Mouse (Mus musculus) left cerebral cortex, postnatal 36 days (tissue): ENCODE results near the gene 1700069L16Rik. TPM values are rescaled to one million over a fixed set of nuclear protein-coding genes. Genes with fewer than 3 reads are reported as not detected.

Experiments
- DNase-seq, 2 experiments: peaks; one replicate each; pipeline ENCODE4 v3.0.0; 2021 to 2022; ENCODE audit warnings: low spot score in 2 of 2, mixed read lengths in 1 of 2
- intact Hi-C: fragments of 180-260 bp; cut with DNase I; formaldehyde crosslinking; loops from one replicate; pipeline ENCODE4 v1.15.1; 2025
- total RNA-seq, 2 experiments: library from RNA; stranded (reverse); gene quantifications; 2 replicates each; pipeline ENCODE4 v1.2.3; 2021

Gene 1700069L16Rik
- total RNA-seq, 2 experiments from 2014 or later = not detected

DNA sequence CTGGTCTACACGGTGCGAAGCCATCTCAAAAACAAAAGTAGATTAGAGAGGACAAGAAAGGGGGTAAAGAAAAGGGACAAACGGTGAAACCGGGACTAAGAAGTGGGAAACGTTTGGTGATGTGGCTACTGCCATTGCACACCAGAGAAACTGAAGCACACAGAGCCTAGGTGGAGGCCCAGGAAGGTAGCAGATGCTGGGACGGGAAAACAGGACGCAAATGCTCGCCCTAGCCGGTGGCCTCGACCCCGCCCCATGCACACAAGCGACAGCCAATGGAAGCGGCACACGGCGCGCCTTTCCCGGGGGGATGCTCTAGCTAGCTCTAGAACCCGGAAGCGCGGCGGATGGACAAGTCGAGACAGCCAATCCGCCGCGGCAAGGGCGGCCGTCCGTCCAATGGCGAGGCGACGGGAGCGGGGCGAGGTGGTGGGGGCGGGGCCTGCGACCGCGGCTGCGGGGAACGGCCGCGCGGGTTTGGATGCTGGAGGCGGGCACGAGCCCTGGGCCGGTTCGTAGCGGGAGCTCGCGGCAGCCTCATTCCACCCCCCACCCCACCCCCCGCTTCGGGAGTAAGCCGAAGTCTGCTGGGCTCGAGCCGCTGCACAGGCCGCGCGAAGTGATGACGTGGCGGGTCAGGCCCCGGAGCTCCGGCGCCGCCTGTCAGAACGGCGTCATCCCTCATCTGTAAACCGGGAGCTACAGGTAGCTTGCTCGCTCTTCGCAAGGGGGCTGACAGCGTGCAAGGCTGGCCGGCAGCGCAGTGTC is 11.0 kb upstream of the 1700069L16Rik start, which contains the start of gene Ficd:
TSS of gene Ficd (plus strand) at position 459 of the 768 bp plus-strand sequence.
- peak; percentile 90 for DNase-seq
- intact Hi-C loops = loop anchor here (5.0 kb wide), 1 partner anchor 37 kb away; the partner anchor contains the start of genes Iscu and Sart3

DNA sequence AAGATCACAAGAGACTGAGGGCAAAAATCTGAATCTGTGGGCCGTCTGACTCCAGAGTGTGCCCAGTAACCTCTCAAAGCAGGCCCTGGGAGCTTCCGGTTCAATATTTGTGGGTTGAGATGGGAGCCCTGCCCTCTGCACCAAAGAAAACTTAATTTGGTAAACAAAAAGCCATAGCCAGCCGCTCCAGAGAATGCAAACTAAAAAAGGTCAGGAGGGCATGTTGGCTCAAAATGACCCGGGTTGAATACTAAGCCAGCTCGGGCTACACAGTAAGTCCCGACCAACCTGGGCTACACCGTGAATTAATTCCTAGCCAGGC is 10.4 kb upstream of the 1700069L16Rik start:
- intact Hi-C loops = loop anchor here (5.0 kb wide), 1 partner anchor 37 kb away; the partner anchor contains the start of genes Iscu and Sart3
- no peak for DNase-seq

DNA sequence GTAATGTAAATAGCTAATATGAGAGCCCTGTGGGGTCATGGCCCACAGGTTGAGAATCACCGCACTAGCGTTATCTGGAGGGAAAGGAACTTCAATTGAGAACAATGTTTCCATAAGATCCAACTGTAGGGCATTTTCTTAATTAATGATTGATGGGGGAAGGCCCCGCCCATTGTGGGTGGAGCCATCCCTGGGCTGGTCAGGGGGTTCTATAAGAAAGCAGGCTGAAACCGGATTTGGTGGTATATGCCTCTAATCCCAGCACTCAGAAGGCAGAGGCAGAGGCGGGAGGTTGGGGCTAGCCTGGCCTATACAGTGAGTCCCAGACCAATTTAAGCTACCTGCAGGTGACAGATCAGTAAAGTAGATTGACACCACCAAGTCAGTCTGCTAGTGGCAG is 9.8 kb upstream of the 1700069L16Rik start:
- intact Hi-C loops = no loop called here
- no peak for DNase-seq

DNA sequence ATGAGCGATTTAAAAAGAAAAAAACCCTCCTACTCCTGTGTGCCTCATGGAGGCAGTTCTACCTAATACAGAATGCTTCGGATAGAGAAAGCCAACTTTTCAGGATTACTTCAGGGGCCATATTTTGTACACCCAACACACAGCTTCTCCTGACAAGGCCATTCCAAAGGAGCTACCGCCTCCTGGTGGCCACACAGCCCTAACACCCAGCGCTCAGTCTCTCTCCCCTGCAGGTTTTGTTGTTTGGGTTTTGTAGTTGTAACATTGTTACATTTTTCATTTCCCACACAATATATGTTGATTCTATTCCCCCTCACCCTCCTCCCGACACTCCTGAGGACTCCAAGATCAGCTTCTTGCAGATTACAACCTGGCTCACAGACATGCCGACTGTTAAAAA is 7.6 kb upstream of the 1700069L16Rik start:
- intact Hi-C loops = loop anchor here (2.0 kb wide), 1 partner anchor 365 kb away; no protein-coding TSS in a partner anchor
- DNase-seq = peak; percentile 41 to 42

DNA sequence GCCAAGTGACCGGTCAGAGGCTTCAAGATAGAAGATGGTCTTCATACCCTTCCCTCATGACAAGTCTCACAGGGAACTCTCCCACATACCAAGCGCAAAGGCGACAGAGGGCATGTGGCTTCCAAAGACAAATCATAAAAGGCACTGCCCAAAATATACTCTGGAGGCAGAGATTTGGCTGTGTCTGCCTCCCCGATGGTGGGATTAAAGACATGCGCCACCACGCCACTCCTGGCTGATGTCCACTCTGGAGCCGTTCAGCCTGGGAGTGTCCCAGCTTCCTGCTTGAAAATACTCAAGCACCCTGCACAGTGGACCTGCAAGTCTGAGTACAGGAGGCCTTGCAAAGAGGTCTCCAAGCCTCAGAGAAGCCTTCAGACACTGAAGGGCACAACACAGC is 6.6 kb upstream of the 1700069L16Rik start:
- no peak for DNase-seq
- intact Hi-C loops = no loop called here

DNA sequence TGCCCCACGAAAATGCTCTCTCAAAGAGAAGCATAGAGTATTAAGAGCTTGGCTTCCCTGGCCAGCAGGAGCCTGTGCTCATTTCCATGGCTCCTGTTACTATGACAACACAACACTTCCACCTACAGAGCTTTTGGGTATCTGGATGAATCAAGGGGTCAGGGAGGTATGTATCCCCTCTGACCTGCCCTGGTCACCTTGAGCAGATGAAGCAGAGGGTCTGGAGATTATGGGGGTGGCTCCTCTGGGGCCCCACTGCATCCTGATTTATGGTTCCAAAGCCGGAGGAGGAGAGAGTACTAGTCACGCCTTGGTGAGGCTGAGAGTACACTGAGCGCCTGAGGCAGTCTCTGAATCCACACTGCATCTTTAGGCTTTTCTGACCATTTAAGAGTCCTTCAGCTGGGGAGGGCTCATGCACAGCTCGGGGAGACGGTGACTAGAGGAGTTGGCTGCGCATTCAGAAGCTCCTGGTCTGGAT is 6.1 kb upstream of the 1700069L16Rik start:
- DNase-seq = peak; percentile 36 to 39
- intact Hi-C loops = no loop called here

DNA sequence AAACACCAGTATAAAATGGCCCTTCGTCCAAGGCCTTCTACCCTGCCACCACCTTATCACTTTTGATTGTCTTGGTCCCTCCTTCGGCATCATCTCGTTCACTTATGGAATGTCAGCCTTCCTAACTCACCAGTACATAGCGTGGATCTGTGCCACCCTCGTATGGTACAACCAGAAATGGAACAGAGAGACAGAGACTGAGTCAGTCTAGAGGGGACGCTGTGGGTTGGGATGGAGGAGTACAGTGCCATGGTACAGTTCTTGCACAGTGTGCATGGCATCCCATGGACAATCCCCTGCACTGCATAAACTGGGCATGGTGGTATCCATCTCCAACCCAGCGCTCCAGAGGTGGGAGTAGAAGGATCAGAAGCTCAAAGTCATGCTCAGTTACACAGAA is 4.1 kb upstream of the 1700069L16Rik start:
- DNase-seq = no peak
- intact Hi-C loops = no loop called here

DNA sequence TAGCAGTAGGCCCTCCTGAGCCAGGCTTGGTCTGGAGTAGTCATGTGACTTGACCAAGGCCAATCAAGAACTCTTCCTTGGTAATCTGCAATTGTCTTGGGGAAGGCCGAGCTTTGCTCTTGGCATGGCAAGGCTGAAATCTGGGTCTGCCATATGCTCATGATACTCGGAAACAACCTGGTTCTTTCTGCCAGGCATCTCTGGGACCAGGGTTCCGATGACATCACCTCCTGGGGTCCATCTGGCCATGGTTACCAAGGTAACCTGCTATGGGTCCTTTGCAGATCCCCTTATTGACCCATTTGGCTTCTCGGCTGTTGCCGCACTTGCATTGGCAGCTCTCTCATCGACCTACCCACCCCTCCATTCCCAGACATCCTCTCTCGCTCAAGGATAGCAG is 3.4 kb upstream of the 1700069L16Rik start:
- DNase-seq = no peak
- intact Hi-C loops = no loop called here

DNA sequence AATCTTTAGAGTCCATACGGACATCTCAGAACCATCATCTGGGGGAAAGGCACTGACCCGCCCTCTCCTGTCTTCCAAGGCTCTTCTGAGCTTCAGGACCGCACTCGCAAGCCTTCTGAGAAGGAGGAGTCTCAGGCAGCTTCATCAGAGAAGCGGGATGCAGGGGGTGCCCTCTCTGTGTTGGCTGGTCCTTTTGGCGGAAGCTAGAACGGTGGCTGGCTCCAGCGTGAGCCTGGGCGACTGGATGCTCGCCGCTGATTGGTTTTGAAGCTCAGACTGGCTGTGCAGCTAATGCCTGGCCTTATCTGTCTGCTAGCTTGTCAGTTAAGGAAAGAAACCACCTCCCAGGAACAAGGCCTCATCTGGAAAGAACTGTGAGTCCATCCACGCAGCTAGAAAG is 2.7 kb upstream of the 1700069L16Rik start:
- DNase-seq = no peak
- intact Hi-C loops = no loop called here

DNA sequence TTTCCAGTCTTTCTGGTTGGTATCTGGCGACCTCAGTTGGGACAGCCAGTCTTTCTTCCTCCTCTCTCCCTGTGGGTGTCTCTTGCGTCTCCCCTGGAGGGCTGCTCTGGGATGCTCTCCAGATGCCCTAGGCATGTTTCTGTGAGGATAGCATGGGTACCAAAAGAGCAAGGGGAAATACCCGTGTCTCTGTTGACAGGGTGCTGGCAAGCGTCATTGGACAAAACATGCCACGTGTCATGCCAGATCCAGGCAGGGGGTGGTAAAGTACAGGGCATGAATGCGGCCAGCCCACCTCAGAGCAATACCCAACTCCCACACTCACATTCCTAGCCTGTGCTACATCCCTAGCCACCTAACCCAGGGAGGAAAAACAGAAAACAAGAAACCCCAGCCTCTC is 2.0 kb upstream of the 1700069L16Rik start:
- intact Hi-C loops = no loop called here

DNA sequence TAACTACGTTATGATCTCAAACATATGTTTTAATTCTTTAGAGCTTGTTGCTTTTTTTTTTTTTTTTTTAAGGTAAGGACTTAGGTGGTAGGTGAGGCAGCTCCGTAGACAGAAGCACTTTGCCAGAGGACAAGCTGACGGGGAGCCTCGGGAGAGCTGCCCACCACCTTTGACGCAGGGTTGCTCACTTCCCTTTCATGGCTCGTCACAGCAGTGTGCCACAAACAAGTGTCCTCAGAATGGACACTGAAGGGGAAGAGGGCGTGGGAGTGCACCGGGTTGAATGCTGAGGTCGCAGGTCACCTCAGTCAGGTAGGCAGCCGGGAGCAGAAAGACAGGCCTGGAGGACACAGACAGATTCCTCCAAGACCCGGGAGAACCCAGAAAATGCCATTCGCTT is 845 bp upstream of the 1700069L16Rik start:
- intact Hi-C loops = loop anchor here (2.0 kb wide), 1 partner anchor 255 kb away; no protein-coding TSS in a partner anchor
- no peak for DNase-seq

More for the DNA sequence above, 2.0 kb upstream of the 1700069L16Rik start:
- no peak for DNase-seq

DNA sequence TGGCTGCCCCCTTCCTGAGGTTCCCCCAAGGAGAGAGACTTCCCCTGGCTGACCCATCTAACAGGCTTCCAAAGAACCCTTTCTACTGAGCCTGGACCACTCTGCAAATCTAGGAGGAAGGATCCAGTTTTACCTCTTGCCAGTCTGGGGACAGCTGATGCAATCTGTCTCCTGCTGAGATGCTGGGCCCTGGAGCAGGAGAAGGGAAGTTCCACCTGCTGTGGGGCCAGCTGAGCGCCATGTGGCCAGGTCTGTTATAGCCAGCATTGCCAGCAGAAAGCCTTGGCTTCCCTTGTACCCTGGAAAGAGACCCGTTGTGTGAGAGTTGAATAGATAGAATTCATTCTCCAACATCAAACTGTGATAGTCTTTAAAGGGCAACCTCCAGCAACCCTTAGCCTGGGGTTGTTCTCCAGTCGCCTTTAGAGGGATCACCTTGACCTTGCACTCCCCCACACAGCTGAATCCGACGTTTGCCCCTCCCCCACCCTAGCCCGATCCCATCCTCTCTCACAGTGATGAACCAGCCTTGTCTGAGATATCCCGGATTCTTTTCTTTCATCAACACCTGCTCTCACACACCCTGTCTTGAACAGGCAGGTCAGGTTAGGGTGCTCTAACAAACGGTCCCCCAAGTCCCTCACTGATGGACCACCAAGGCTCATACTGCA is 870 bp downstream of the 1700069L16Rik start:
- no peak for DNase-seq
- intact Hi-C loops = loop anchor here (1.0 to 5.0 kb wide), 4 partner anchors 76 to 350 kb away; partner anchors contain the start of gene Wscd2

DNA sequence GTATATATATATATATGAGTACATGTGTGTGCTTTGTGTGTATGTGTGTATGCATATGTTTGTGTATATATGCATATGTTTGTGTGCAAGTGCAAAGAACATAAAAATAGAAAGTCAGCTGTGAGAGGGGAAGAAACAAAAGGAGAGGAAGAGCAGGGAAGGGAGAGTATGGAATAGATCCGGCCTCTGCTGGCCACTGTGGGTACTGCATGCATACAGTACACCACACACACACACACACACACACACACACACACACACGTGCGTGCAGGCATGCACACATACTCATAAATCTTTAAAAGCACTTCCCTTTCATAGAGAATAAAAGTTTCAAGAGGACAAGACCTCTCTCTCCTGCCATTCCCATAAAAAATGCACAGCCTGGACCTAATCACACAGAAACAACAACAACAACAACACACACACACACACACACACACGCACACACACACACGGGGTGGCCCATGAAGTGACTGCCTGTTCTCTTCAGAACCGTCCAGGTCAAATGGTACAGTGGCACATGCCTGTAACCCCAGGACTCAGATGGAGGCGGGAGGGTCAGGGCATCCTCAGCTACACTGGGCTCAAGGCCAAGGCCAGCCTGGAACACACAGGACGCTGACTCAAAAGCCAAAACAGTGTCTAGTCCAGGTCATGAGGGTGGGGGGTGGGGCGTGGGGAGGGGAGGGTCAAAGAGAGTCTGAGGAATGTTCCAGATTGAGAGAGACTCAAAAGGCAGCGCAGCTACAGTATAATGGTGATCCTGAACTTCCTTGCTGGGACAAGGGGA is 2.2 kb downstream of the 1700069L16Rik start:
- DNase-seq = no peak
- intact Hi-C loops = loop anchor here (5.0 kb wide), 2 partner anchors 75 to 230 kb away; partner anchors contain the start of gene Wscd2

DNA sequence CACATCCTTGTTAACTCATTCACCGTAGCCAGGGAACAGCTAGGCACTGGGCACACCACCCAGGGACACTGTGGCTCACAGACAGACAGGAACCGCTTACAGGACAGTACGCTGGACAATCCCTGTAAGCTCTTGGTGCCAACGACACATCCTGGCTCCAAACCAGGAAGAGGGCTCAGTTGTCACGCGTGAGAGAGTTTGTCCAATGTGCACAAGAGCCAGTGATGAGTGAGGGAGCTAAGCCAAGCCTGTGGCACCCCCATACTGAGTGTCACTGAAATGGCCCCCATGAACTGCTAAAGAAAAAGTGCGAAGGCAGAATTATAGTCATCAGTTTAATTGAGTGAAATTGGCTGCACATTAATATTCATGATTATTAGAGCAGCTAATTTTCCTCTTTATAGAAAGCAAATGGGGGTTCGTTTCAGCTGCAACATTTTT is 5.3 kb downstream of the 1700069L16Rik start:
- intact Hi-C loops = no loop called here
- no peak for DNase-seq

DNA sequence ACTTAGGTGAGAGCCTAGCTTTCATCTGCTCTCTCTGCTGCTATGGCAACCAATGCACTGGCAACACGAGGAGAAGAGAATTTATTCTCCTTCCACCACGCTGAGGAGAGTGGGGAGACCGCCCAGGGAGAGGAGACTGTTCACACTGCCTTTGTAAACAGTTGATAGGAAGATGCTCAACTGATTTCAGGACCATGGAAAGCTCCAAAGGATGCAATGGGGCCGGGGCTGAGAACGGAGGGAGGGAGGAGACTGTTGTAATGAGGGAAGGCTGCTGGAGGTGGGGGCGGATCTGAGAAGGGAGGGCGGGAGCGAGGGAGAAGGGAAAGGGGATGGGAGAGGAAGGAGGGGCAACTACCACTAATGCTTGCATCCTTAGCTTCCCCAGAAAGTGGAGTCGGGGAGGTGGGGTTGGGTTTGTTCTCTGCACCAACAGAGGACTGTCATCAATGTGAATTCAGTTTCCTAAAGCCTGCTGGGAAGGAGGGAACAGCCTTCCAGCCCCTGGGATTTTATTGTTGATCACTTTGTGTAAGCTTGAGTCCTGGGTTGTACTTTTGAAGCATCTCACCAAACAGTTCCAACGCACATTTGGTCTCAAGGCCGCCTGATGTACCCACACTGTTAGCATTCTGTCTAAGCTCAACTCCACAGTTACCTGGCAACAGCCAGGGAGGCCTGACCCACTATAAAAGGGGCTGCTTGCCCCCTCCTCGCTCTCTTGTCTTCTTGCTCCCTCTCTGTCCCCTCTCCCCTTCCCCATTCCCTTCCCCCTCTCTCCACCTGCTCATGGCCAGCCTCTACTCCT is 7.8 kb downstream of the 1700069L16Rik start:
- intact Hi-C loops = loop anchor here (2.0 kb wide), 1 partner anchor 126 kb away; no protein-coding TSS in a partner anchor

DNA sequence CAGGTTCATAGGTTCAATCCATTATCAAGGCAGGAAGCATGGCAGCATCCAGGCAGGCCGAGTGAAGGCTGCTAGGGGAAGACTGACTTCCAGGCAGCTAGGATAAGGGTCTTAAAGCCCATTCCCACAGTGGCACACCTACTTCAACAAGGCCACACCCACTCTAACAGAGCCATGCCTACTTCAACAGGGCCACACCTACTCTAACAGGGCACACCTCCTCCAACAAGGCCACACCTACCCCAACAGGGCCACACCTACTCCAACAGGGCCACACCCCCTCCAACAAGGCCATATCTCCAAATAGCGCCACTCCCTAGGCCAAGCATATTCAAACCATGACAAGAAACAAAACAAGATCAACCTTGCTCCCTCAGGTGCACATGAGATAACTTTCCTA is 11.7 kb downstream of the 1700069L16Rik start:
- DNase-seq = no peak
- intact Hi-C loops = no loop called here

More for the DNA sequence above, 7.8 kb downstream of the 1700069L16Rik start:
- peak; percentile 60 to 64 for DNase-seq

DNA sequence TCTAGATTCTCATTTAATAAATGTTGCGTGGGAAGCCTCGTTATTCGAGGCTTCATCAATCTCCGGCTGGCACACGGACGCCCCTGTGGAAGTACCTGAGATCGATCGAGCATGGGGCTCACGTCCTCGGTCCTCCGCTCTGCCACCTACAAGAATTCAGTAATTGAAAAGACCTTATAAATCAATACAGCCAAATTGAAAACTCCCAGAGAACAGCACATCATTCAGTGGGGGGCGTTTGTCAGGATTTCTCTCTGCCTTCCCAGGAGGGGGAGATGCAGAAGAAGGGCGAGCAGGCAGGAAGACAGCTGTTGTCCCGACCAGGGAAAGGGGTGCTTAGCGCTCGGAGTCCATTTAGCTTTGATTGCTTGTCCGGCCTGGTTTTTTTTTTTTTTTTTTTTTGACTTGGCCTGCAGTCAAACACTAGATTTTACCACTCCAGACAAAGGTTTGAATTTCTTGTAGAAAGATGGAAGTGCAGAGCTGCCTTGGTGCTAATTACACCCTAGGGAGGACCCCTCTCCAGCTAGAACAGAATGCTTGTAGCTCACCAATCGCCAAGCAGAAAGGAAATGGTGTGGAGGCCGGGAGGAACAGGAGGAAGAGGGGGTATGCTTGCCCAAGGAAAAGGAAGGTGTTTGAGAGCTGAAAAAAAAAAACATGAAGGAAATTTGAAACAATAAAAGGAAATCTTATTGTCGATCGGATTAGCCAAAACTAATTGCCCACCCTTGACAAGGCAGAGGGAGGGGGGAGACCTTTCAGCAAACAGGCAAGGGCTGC is 20.6 kb downstream of the 1700069L16Rik start:
- DNase-seq = no peak
- intact Hi-C loops = no loop called here

DNA sequence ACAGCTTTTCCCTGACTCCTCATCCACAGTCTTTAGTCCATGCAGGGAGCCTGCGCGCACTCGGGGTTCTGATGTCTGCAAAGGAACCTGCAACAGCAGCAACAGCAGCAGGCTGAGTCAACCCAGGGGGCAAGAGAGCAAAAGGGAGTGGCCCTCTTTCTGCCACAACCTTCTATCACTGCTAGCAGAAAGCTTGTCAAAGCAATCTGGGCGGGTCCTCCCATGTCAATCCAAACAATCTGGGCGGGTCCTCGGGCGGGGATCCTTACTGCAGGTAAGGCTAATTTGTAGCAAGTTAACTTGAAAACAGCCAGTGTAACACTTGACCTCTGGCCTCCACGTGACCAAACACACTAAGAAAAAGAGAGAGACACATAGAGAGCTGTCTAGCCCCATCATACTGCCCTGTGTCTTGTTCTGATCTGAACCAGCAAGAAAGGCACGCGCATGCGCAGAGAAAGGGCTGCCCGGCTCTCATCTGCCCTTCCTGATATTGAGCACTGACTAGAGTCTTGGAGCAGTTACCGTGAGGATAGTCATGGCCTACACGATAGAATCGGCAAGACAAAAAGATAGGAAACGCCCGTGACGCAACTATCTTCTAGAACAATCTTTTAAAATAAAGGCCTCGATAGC is 24.1 kb downstream of the 1700069L16Rik start:
- no peak for DNase-seq
- intact Hi-C loops = no loop called here
